Mouse (Mus musculus) brain, embryonic 18.5 days (tissue): ENCODE measurements around the gene 4921504E06Rik.

ENCODE experiments used
- DNase-seq: peaks from one replicate; pipeline ENCODE4 v3.0.0-alpha.2; 2012; ENCODE audit warnings: low read depth, low spot score

4921504E06Rik gene

GRCm38 (mm10) chr2:19505744-19506143, 48.0 kb downstream of the 4921504E06Rik start:
- no peak for DNase-seq

GRCm38 (mm10) chr2:19490262-19490661, 63.5 kb downstream of the 4921504E06Rik start:
- no peak for DNase-seq

GRCm38 (mm10) chr2:19461940-19462339, 91.8 kb downstream of the 4921504E06Rik start:
- no peak for DNase-seq

GRCm38 (mm10) chr2:19458785-19459184, 94.9 kb downstream of the 4921504E06Rik start:
- no peak for DNase-seq

GRCm38 (mm10) chr2:19455857-19456482, 97.7 kb downstream of the 4921504E06Rik start:
- DNase-seq, result no peak

- DNase-seq, result no peak
Observed at GRCm38 (mm10) chr2:19455228-19455627, 98.5 kb downstream of the 4921504E06Rik start.

- no peak for DNase-seq
Observed at GRCm38 (mm10) chr2:19452531-19453055, 101.1 kb downstream of the 4921504E06Rik start.

- DNase-seq, result no peak
Observed at GRCm38 (mm10) chr2:19449308-19449707, 104.4 kb downstream of the 4921504E06Rik start.

GRCm38 (mm10) chr2:19448042-19448700, 105.5 kb downstream of the 4921504E06Rik start:
- DNase-seq, result no peak

- DNase-seq, result no peak
Observed at GRCm38 (mm10) chr2:19446746-19447145, 107.0 kb downstream of the 4921504E06Rik start.

- no peak for DNase-seq
Observed at GRCm38 (mm10) chr2:19445871-19446501, 107.7 kb downstream of the 4921504E06Rik start.

GRCm38 (mm10) chr2:19444931-19445831, 108.5 kb downstream of the 4921504E06Rik start, which contains the start of gene Ptf1a:
Gene Ptf1a, plus strand, starts transcription at chr2:19445663.
- DNase-seq, result no peak

- no peak for DNase-seq
Observed at GRCm38 (mm10) chr2:19444346-19444745, 109.4 kb downstream of the 4921504E06Rik start.

- DNase-seq, result no peak
Observed at GRCm38 (mm10) chr2:19431614-19432323, 121.9 kb downstream of the 4921504E06Rik start.

- no peak for DNase-seq
Observed at GRCm38 (mm10) chr2:19431186-19431585, 122.5 kb downstream of the 4921504E06Rik start.

GRCm38 (mm10) chr2:19430746-19431145, 123.0 kb downstream of the 4921504E06Rik start:
- DNase-seq, result no peak

- DNase-seq, result no peak
Observed at GRCm38 (mm10) chr2:19429691-19430690, 123.7 kb downstream of the 4921504E06Rik start.

GRCm38 (mm10) chr2:19429031-19429430, 124.7 kb downstream of the 4921504E06Rik start:
- DNase-seq, result no peak

- no peak for DNase-seq
Observed at GRCm38 (mm10) chr2:19423086-19423485, 130.6 kb downstream of the 4921504E06Rik start.

GRCm38 (mm10) chr2:19422226-19422625, 131.5 kb downstream of the 4921504E06Rik start:
- DNase-seq, result no peak
